Mouse (Mus musculus): ENCODE measurements around the gene Gm6096. TPM values are rescaled to one million over a fixed set of nuclear protein-coding genes. Genes with fewer than 3 reads are reported as not detected.

The Gm6096 gene
- total RNA-seq, 1 experiment = not detected

GRCm38 (mm10) chr7:34222340-34222739 lies 28.5 kb upstream of the Gm6096 start:
- Histone ChIP-seq H3K9ac (ENCODE audit: insufficient read depth, low read depth, low read length, poor library complexity, severe bottlenecking) (no peak overlapping the region), H3K4me1 (ENCODE audit: control insufficient read depth in 2 of 2, insufficient read depth in 2 of 2, low read length in 2 of 2, poor library complexity in 1 of 2) (peaks cover 0 to 5% of the 10 kb centered on the region in 2 experiments; a peak in 1 of 4 replicates), H3K9me3 (ENCODE audit: control insufficient read depth, insufficient read depth, low read depth, low read length) (no peaks in the 10 kb centered on the region), H3K36me3 (ENCODE audit: control insufficient read depth, insufficient read depth, low read length, poor library complexity, severe bottlenecking) (peaks cover 82% of the 10 kb centered on the region), H3K4me3 (ENCODE audit: insufficient read depth in 1 of 2, low read depth in 1 of 2, low read length in 2 of 2, poor library complexity in 1 of 2, severe bottlenecking in 1 of 2) (no peak overlapping the region), H3K27ac (ENCODE audit: insufficient read depth, low read depth, low read length, poor library complexity, severe bottlenecking) (no peak overlapping the region)
- in situ Hi-C loops (cut with MboI; ENCODE audit: low sequenced_read_pairs in 2 of 2, unreplicated experiment in 2 of 2) = no loop called here
- DNase-seq (ENCODE audit: low read depth, low spot score) = no peak
- no peak for TF ChIP-seq MAFK (IDR thresholded peaks at IDR 0.05; ENCODE audit: insufficient read depth, low read depth, low read length)
- no peak for TF ChIP-seq HCFC1 (IDR thresholded peaks at IDR 0.05; ENCODE audit: borderline replicate concordance, insufficient read depth, low read length)
- TF ChIP-seq ZC3H11A (IDR thresholded peaks at IDR 0.05; ENCODE audit: borderline replicate concordance, low read depth, low read length) = no peak
- TF ChIP-seq CHD2 (IDR thresholded peaks at IDR 0.05; ENCODE audit: low read depth, low read length) = no peak
- no peak for TF ChIP-seq ZNF384 (IDR thresholded peaks at IDR 0.05; ENCODE audit: low read depth, low read length)

- Histone ChIP-seq H3K9me3 (ENCODE audit: control insufficient read depth, insufficient read depth, low read depth, low read length) (no peaks in the 10 kb centered on the region), H3K4me3 (ENCODE audit: insufficient read depth in 1 of 2, low read depth in 1 of 2, low read length in 2 of 2, poor library complexity in 1 of 2, severe bottlenecking in 1 of 2) (no peak overlapping the region), H3K36me3 (ENCODE audit: control insufficient read depth, insufficient read depth, low read length, poor library complexity, severe bottlenecking) (peaks cover 80% of the 10 kb centered on the region), H3K4me1 (ENCODE audit: control insufficient read depth in 2 of 2, insufficient read depth in 2 of 2, low read length in 2 of 2, poor library complexity in 1 of 2) (peaks cover 0 to 11% of the 10 kb centered on the region in 2 experiments; a peak in 2 of 4 replicates), H3K27ac (ENCODE audit: insufficient read depth, low read depth, low read length, poor library complexity, severe bottlenecking) (no peak overlapping the region), H3K9ac (ENCODE audit: insufficient read depth, low read depth, low read length, poor library complexity, severe bottlenecking) (no peak overlapping the region)
- no peak for DNase-seq (ENCODE audit: low read depth, low spot score)
- in situ Hi-C loops (cut with MboI; ENCODE audit: low sequenced_read_pairs in 2 of 2, unreplicated experiment in 2 of 2) = no loop called here
- TF ChIP-seq MAFK (IDR thresholded peaks at IDR 0.05; ENCODE audit: insufficient read depth, low read depth, low read length) (no peak), ZC3H11A (IDR thresholded peaks at IDR 0.05; ENCODE audit: borderline replicate concordance, low read depth, low read length) (no peak), ZNF384 (IDR thresholded peaks at IDR 0.05; ENCODE audit: low read depth, low read length) (no peak), HCFC1 (IDR thresholded peaks at IDR 0.05; ENCODE audit: borderline replicate concordance, insufficient read depth, low read length) (no peak), CHD2 (IDR thresholded peaks at IDR 0.05; ENCODE audit: low read depth, low read length) (no peak)
Observed at GRCm38 (mm10) chr7:34224308-34224707, 26.5 kb upstream of the Gm6096 start.

- peaks cover 65% of the 10 kb centered on the region for H3K36me3 ChIP-seq (ENCODE audit: control insufficient read depth, insufficient read depth, low read length, poor library complexity, severe bottlenecking)
- peaks cover 0 to 11% of the 10 kb centered on the region in 2 experiments; a peak in 2 of 4 replicates for H3K4me1 ChIP-seq (ENCODE audit: control insufficient read depth in 2 of 2, insufficient read depth in 2 of 2, low read length in 2 of 2, poor library complexity in 1 of 2)
- in situ Hi-C loops (cut with MboI; ENCODE audit: low sequenced_read_pairs in 2 of 2, unreplicated experiment in 2 of 2) = no loop called here
- no peak for DNase-seq (ENCODE audit: low read depth, low spot score)
- H3K9me3 ChIP-seq (ENCODE audit: control insufficient read depth, insufficient read depth, low read depth, low read length) = no peaks in the 10 kb centered on the region
- no peak overlapping the region for H3K27ac ChIP-seq (ENCODE audit: insufficient read depth, low read depth, low read length, poor library complexity, severe bottlenecking)
- TF ChIP-seq ZC3H11A (IDR thresholded peaks at IDR 0.05; ENCODE audit: borderline replicate concordance, low read depth, low read length) = no peak
- TF ChIP-seq MAFK (IDR thresholded peaks at IDR 0.05; ENCODE audit: insufficient read depth, low read depth, low read length) = no peak
- no peak for TF ChIP-seq HCFC1 (IDR thresholded peaks at IDR 0.05; ENCODE audit: borderline replicate concordance, insufficient read depth, low read length)
- TF ChIP-seq ZNF384 (IDR thresholded peaks at IDR 0.05; ENCODE audit: low read depth, low read length) = no peak
- TF ChIP-seq CHD2 (IDR thresholded peaks at IDR 0.05; ENCODE audit: low read depth, low read length) = no peak
- no peak overlapping the region for H3K9ac ChIP-seq (ENCODE audit: insufficient read depth, low read depth, low read length, poor library complexity, severe bottlenecking)
- no peak overlapping the region for H3K4me3 ChIP-seq (ENCODE audit: insufficient read depth in 1 of 2, low read depth in 1 of 2, low read length in 2 of 2, poor library complexity in 1 of 2, severe bottlenecking in 1 of 2)
Observed at GRCm38 (mm10) chr7:34226086-34226485, 24.8 kb upstream of the Gm6096 start.

GRCm38 (mm10) chr7:34226846-34227245 lies 24.0 kb upstream of the Gm6096 start:
- H3K4me3 ChIP-seq (ENCODE audit: insufficient read depth in 1 of 2, low read depth in 1 of 2, low read length in 2 of 2, poor library complexity in 1 of 2, severe bottlenecking in 1 of 2) = no peak overlapping the region
- H3K9me3 ChIP-seq (ENCODE audit: control insufficient read depth, insufficient read depth, low read depth, low read length) = no peaks in the 10 kb centered on the region
- peaks cover 58% of the 10 kb centered on the region for H3K36me3 ChIP-seq (ENCODE audit: control insufficient read depth, insufficient read depth, low read length, poor library complexity, severe bottlenecking)
- no peak for DNase-seq (ENCODE audit: low read depth, low spot score)
- no peak overlapping the region for H3K9ac ChIP-seq (ENCODE audit: insufficient read depth, low read depth, low read length, poor library complexity, severe bottlenecking)
- peaks cover 0 to 11% of the 10 kb centered on the region in 2 experiments; a peak in 2 of 4 replicates for H3K4me1 ChIP-seq (ENCODE audit: control insufficient read depth in 2 of 2, insufficient read depth in 2 of 2, low read length in 2 of 2, poor library complexity in 1 of 2)
- TF ChIP-seq ZC3H11A (IDR thresholded peaks at IDR 0.05; ENCODE audit: borderline replicate concordance, low read depth, low read length) (no peak), CHD2 (IDR thresholded peaks at IDR 0.05; ENCODE audit: low read depth, low read length) (no peak), MAFK (IDR thresholded peaks at IDR 0.05; ENCODE audit: insufficient read depth, low read depth, low read length) (no peak), ZNF384 (IDR thresholded peaks at IDR 0.05; ENCODE audit: low read depth, low read length) (no peak), HCFC1 (IDR thresholded peaks at IDR 0.05; ENCODE audit: borderline replicate concordance, insufficient read depth, low read length) (no peak)
- in situ Hi-C loops (cut with MboI; ENCODE audit: low sequenced_read_pairs in 2 of 2, unreplicated experiment in 2 of 2) = no loop called here
- no peak overlapping the region for H3K27ac ChIP-seq (ENCODE audit: insufficient read depth, low read depth, low read length, poor library complexity, severe bottlenecking)
